Mouse (Mus musculus) liver, embryonic 11.5 days (tissue): Measurements from ENCODE around the gene Psmd12. TPM values are rescaled to one million over a fixed set of nuclear protein-coding genes. Genes with fewer than 3 reads are reported as not detected.

Experiments used
- ATAC-seq: fragments of 200-750 bp; cut with Nextera tagmentation; replicated peaks from 2 replicates; pipeline ENCODE4 v1.8.0; 2017; ENCODE audit warnings: moderate number of reproducible peaks, mild to moderate bottlenecking, moderate TSS enrichment, moderate library complexity; ENCODE audit not compliant: low FRiP score
- DNase-seq: peaks from one replicate; pipeline ENCODE4 v3.0.0-alpha.2; 2017; ENCODE audit warnings: low spot score
- H3K27ac ChIP-seq: fragments of 300-500 bp; sonication (generic); 2 replicates; pipeline ENCODE4 v1.5.1; 2014; ENCODE audit warnings: mild to moderate bottlenecking, low read depth, low read length, control low read depth
- H3K27me3 ChIP-seq: fragments of 300-500 bp; sonication (generic); replicated peaks from 2 replicates; pipeline ENCODE4 v1.6.1; 2014; ENCODE audit warnings: low read length, mixed read lengths; ENCODE audit not compliant: control insufficient read depth, insufficient read depth
- H3K36me3 ChIP-seq: fragments of 300-500 bp; sonication (generic); 2 replicates; pipeline ENCODE4 v1.6.1; 2014; ENCODE audit warnings: mild to moderate bottlenecking, low read length, moderate library complexity, mixed read lengths; ENCODE audit not compliant: control insufficient read depth, insufficient read depth
- H3K4me1 ChIP-seq: fragments of 300-500 bp; sonication (generic); replicated peaks from 2 replicates; pipeline ENCODE4 v1.6.1; 2014; ENCODE audit warnings: low read length, mixed read lengths; ENCODE audit not compliant: control insufficient read depth, insufficient read depth
- H3K4me2 ChIP-seq: fragments of 300-500 bp; sonication (generic); 2 replicates; pipeline ENCODE4 v1.6.1; 2014; ENCODE audit warnings: mild to moderate bottlenecking, control low read depth, moderate library complexity
- H3K4me3 ChIP-seq: fragments of 300-500 bp; sonication (generic); 2 replicates; pipeline ENCODE4 v1.5.1; 2014; ENCODE audit warnings: low read depth, low read length, control low read depth
- H3K9ac ChIP-seq: fragments of 300-500 bp; sonication (generic); 2 replicates; pipeline ENCODE4 v1.6.1; 2014; ENCODE audit warnings: low read depth, low read length, control low read depth
- H3K9me3 ChIP-seq: fragments of 300-500 bp; sonication (generic); 2 replicates; pipeline ENCODE4 v1.6.1; 2016; ENCODE audit warnings: low read length, inconsistent platforms, mixed read lengths; ENCODE audit not compliant: control insufficient read depth
- whole genome bisulfite sequencing: fragments of 180-500 bp; shearing (Covaris S2); extraction: QIAGEN DNeasy Blood & Tissue Kit; methylation state at CpG from one replicate; pipeline ENCODE4 v1.1.7; 2014; 5-methylcytosine and 5-hydroxymethylcytosine counted together
- polyA plus RNA-seq: library from polyadenylated mRNA; unstranded; fragments of >200 nt; fragmentation: Nextera tagmentation; extraction: Ambion mirVana; gene quantifications from 2 replicates; pipeline ENCODE4 v1.2.1, GENCODE M21; 2014

Gene Psmd12
- polyA plus RNA-seq, 1 experiment from 2014 or later = 222 TPM

DNA sequence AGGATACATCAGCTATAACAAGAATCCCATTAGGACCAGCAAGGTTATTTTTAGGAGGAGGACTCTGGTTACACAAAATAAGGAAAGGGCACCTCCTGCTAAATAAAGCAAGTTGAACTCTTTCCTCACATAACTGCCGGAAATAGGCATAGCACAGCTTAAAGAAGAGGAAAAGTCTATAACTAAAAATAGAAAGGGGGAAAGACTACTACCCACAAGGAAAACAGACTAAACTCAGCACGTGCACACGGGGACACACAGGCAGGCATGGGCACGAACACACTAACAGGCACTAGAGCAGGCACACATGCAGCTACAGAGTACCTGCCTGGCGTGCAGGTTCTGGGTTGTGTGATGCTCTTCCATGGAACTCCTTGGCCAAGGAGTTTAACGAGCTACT is 32.6 kb upstream of the Psmd12 start:
- Histone ChIP-seq H3K27ac (peak overlapping the region; percentile 22; the same call in 1 of the 2 replicates), H3K4me3 (no peak overlapping the region), H3K27me3 (no peaks in the 10 kb centered on the region), H3K9me3 (no peaks in the 10 kb centered on the region), H3K4me2 (peak overlapping the region; percentile 48), H3K9ac (no peak overlapping the region), H3K4me1 (peaks cover 58% of the 10 kb centered on the region), H3K36me3 (no peaks in the 10 kb centered on the region)
- DNase-seq (no peak), ATAC-seq (no peak)
- 55% methylated on average over 6 of the region's 6 CpGs for WGBS

- no peak overlapping the region for H3K4me3 ChIP-seq
- H3K9me3 ChIP-seq = no peaks in the 10 kb centered on the region
- DNase-seq (no peak), ATAC-seq (peak; percentile 79)
- peak overlapping the region; percentile 11; the same call in 1 of the 2 replicates for H3K27ac ChIP-seq
- no peaks in the 10 kb centered on the region for H3K36me3 ChIP-seq
- WGBS = 39% methylated on average over 5 of the region's 5 CpGs
- peaks cover 55% of the 10 kb centered on the region for H3K4me1 ChIP-seq
- peak overlapping the region; percentile 48 for H3K4me2 ChIP-seq
- no peak overlapping the region for H3K9ac ChIP-seq
- H3K27me3 ChIP-seq = no peaks in the 10 kb centered on the region
Measured at GRCm38 (mm10) chr11:107447349-107447748, 31.9 kb upstream of the Psmd12 start.

GRCm38 (mm10) chr11:107447915-107448314 is 31.4 kb upstream of the Psmd12 start:
- Histone ChIP-seq H3K9ac (peak overlapping the region; percentile 22; the same call in 1 of the 2 replicates), H3K27me3 (no peaks in the 10 kb centered on the region), H3K9me3 (no peaks in the 10 kb centered on the region), H3K4me1 (peaks cover 55% of the 10 kb centered on the region), H3K36me3 (no peaks in the 10 kb centered on the region), H3K4me3 (no peak overlapping the region), H3K4me2 (peak overlapping the region; percentile 48; the same call in 1 of the 2 replicates), H3K27ac (peak overlapping the region; percentile 11)
- ATAC-seq (no peak), DNase-seq (no peak)
- WGBS = 82% methylated on average over 9 of the region's 9 CpGs

- WGBS = 55% methylated on average over 17 of the region's 17 CpGs
- H3K27me3 ChIP-seq = no peaks in the 10 kb centered on the region
- no peak for DNase-seq
Measured at GRCm38 (mm10) chr11:107449169-107449910, 29.9 kb upstream of the Psmd12 start.

GRCm38 (mm10) chr11:107450097-107450496 is 29.2 kb upstream of the Psmd12 start:
- Histone ChIP-seq H3K4me3 (no peak overlapping the region), H3K9ac (no peak overlapping the region), H3K9me3 (no peaks in the 10 kb centered on the region), H3K36me3 (peaks cover 4% of the 10 kb centered on the region; the same call in 1 of the 2 replicates), H3K27me3 (no peaks in the 10 kb centered on the region), H3K4me1 (peaks cover 58% of the 10 kb centered on the region), H3K4me2 (no peak overlapping the region), H3K27ac (peak overlapping the region; percentile 72)
- DNase-seq = no peak
- no peak for ATAC-seq
- 83% methylated on average over 6 of the region's 6 CpGs for WGBS

More at GRCm38 (mm10) chr11:107449169-107449910, 29.9 kb upstream of the Psmd12 start:
- peak overlapping the region; percentile 44 for H3K4me2 ChIP-seq
- H3K36me3 ChIP-seq = peaks cover 4% of the 10 kb centered on the region; the same call in 1 of the 2 replicates
- H3K9me3 ChIP-seq = no peaks in the 10 kb centered on the region
- H3K9ac ChIP-seq = peak overlapping the region; percentile 7
- peak overlapping the region; percentile 72 for H3K27ac ChIP-seq
- peak; percentile 70 for ATAC-seq
- H3K4me3 ChIP-seq = no peak overlapping the region
- peaks cover 52% of the 10 kb centered on the region for H3K4me1 ChIP-seq

- Histone ChIP-seq H3K27ac (peak overlapping the region; percentile 72), H3K4me1 (peaks cover 52% of the 10 kb centered on the region), H3K4me2 (peak overlapping the region; percentile 55), H3K36me3 (peaks cover 4% of the 10 kb centered on the region; the same call in 1 of the 2 replicates), H3K4me3 (no peak overlapping the region), H3K9me3 (no peaks in the 10 kb centered on the region), H3K27me3 (no peaks in the 10 kb centered on the region), H3K9ac (peak overlapping the region; percentile 52; the same call in 1 of the 2 replicates)
- ATAC-seq = peak; percentile 63
- WGBS = 26% methylated on average over 10 of the region's 10 CpGs
- no peak for DNase-seq
Measured at GRCm38 (mm10) chr11:107451106-107451505, 28.2 kb upstream of the Psmd12 start.

DNA sequence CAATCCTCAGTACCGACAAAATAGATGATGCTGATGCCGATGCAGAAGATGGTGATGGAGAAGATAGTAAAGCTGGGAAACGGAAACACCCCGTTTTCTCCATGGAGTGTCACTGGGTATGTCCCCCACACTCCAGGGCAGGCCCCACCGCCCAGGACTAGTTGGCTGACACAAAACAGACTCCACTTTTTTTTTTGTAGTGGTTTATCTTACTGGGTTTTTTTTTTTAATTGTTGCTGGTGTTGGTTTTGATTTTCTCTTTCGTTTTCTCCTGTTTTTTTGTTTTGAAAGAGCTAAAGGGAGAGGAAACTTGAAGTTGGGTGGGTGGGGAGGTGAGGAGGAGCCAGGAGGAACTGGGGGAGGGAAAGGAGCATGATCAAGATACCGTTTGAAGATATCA is 27.2 kb upstream of the Psmd12 start:
- WGBS = 82% methylated on average over 7 of the region's 7 CpGs
- H3K9ac ChIP-seq = no peak overlapping the region
- H3K4me2 ChIP-seq = no peak overlapping the region
- H3K27me3 ChIP-seq = no peaks in the 10 kb centered on the region
- no peak for ATAC-seq
- peaks cover 47% of the 10 kb centered on the region for H3K4me1 ChIP-seq
- DNase-seq = no peak
- H3K36me3 ChIP-seq = peaks cover 4% of the 10 kb centered on the region; the same call in 1 of the 2 replicates
- H3K9me3 ChIP-seq = no peaks in the 10 kb centered on the region
- no peak overlapping the region for H3K4me3 ChIP-seq
- H3K27ac ChIP-seq = no peak overlapping the region

DNA sequence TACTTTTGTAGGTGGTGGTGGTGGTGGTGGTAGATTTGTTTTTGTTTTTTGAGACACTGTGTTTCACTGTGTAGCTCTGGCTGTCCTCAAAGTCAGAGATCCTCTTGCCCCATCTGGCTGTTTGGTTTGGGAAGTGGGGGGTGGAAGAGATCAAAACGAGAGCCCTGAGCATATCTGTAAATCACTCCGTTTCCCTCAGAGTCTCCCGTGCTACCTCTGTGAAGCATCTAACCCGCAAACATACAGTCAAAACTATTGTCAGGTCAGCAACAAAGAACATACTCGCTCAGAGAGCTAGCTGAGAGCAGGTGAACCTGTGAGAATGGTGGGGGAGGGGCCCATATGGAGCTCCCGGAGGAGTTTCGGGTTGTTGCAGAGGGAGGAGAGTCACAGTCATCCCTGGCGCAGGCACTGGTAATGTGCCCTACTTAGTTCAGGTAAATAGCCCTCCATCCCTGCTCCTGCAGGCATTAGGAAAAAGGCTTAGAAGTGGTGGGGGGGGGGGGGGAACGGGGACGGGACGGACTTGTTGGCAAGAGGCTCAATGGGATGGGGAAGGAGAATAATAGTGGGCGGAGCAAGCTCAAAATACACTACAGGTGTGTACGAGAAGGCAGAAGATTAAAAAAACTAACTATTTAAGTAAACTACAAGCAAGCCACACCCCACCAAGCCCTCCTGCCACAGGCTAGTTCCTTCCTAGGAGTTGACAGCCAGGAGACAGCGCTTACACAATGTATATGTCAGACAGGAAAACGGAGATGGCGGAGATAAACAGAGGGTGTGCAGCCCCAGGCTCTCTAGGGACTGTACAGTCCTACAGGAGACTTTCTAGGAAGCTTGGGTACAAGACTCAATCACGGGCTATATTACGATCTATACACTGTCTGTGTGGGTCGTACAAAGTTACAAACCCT is 24.5 kb upstream of the Psmd12 start:
- H3K27me3 ChIP-seq = no peaks in the 10 kb centered on the region
- peaks cover 31% of the 10 kb centered on the region for H3K4me1 ChIP-seq
- no peaks in the 10 kb centered on the region for H3K9me3 ChIP-seq
- 46% methylated on average over 16 of the region's 19 CpGs for WGBS
- H3K9ac ChIP-seq = peak overlapping the region; percentile 17; the same call in 1 of the 2 replicates
- peaks cover 4% of the 10 kb centered on the region; the same call in 1 of the 2 replicates for H3K36me3 ChIP-seq
- no peak for DNase-seq
- H3K4me2 ChIP-seq = peak overlapping the region; percentile 57
- H3K27ac ChIP-seq = no peak overlapping the region
- H3K4me3 ChIP-seq = peak overlapping the region; percentile 14; the same call in 1 of the 2 replicates
- ATAC-seq = peak; percentile 37
